Mouse (Mus musculus) heart, postnatal 10 days (tissue): ENCODE results near the gene Clock. TPM values are rescaled to one million over a fixed set of nuclear protein-coding genes. Genes with fewer than 3 reads are reported as not detected.

Source experiments
- DNase-seq, 2 experiments: peaks; one replicate each; pipeline ENCODE4 v3.0.0; 2021
- intact Hi-C: fragments of 180-260 bp; cut with DNase I; formaldehyde crosslinking; loops from one replicate; pipeline ENCODE4 v1.15.1; 2025
- total RNA-seq, 2 experiments: library from RNA; stranded (reverse); gene quantifications; 2 replicates each; pipeline ENCODE4 v1.2.3; 2021

The Clock gene
- total RNA-seq, 2 experiments from 2014 or later: 36.8 to 39.4 TPM

- no peak for DNase-seq
- intact Hi-C loops: no loop called here
Measured at GRCm38 (mm10) chr5:76285699-76286098, 18.9 kb downstream of the Clock start.

GRCm38 (mm10) chr5:76283890-76284289 is 20.7 kb downstream of the Clock start:
- intact Hi-C loops: no loop called here
- no peak for DNase-seq

GRCm38 (mm10) chr5:76274977-76275376 is 29.6 kb downstream of the Clock start:
- no peak for DNase-seq
- intact Hi-C loops: no loop called here

GRCm38 (mm10) chr5:76250948-76251347 is 53.6 kb downstream of the Clock start:
- no peak for DNase-seq
- intact Hi-C loops: no loop called here

- intact Hi-C loops: no loop called here
- DNase-seq: no peak
Measured at GRCm38 (mm10) chr5:76246539-76246938, 58.1 kb downstream of the Clock start.

- intact Hi-C loops: no loop called here
- DNase-seq: no peak
Measured at GRCm38 (mm10) chr5:76245419-76245818, 59.2 kb downstream of the Clock start.

- intact Hi-C loops: loop anchor here (5.0 kb wide), 1 partner anchor 372 kb away; no protein-coding TSS in a partner anchor
Measured at GRCm38 (mm10) chr5:76244430-76244829, 60.2 kb downstream of the Clock start.

GRCm38 (mm10) chr5:76243929-76244328 is 60.7 kb downstream of the Clock start:
- intact Hi-C loops: loop anchor here (5.0 kb wide), 1 partner anchor 372 kb away; no protein-coding TSS in a partner anchor

More at GRCm38 (mm10) chr5:76244430-76244829, 60.2 kb downstream of the Clock start:
- DNase-seq: no peak

GRCm38 (mm10) chr5:76243274-76243673 is 61.3 kb downstream of the Clock start:
- intact Hi-C loops: loop anchor here (5.0 kb wide), 1 partner anchor 371 kb away; no protein-coding TSS in a partner anchor
- DNase-seq: no peak

More at GRCm38 (mm10) chr5:76243929-76244328, 60.7 kb downstream of the Clock start:
- DNase-seq: no peak

GRCm38 (mm10) chr5:76231171-76231855 is 73.3 kb downstream of the Clock start:
- intact Hi-C loops: no loop called here

GRCm38 (mm10) chr5:76216691-76217090 is 87.9 kb downstream of the Clock start:
- peak in 1 of 2 experiments; percentile 15 for DNase-seq
- intact Hi-C loops: no loop called here

More at GRCm38 (mm10) chr5:76231171-76231855, 73.3 kb downstream of the Clock start:
- DNase-seq: no peak

GRCm38 (mm10) chr5:76208066-76208465 is 96.5 kb downstream of the Clock start:
- intact Hi-C loops: no loop called here
- DNase-seq: no peak

- intact Hi-C loops: no loop called here
- no peak for DNase-seq
Measured at GRCm38 (mm10) chr5:76205886-76206285, 98.7 kb downstream of the Clock start.

GRCm38 (mm10) chr5:76203171-76203570 is 101.4 kb downstream of the Clock start:
- intact Hi-C loops: no loop called here

GRCm38 (mm10) chr5:76199346-76199745 is 105.2 kb downstream of the Clock start:
- no peak for DNase-seq
- intact Hi-C loops: no loop called here

More at GRCm38 (mm10) chr5:76203171-76203570, 101.4 kb downstream of the Clock start:
- DNase-seq: peak; percentile 39 to 49

- intact Hi-C loops: no loop called here
- peak; percentile 23 to 27 for DNase-seq
Measured at GRCm38 (mm10) chr5:76194377-76194945, 110.1 kb downstream of the Clock start.

GRCm38 (mm10) chr5:76193075-76193474 is 111.5 kb downstream of the Clock start:
- intact Hi-C loops: no loop called here
- DNase-seq: no peak

- intact Hi-C loops: no loop called here
- DNase-seq: no peak
Measured at GRCm38 (mm10) chr5:76190609-76191008, 114.0 kb downstream of the Clock start.

GRCm38 (mm10) chr5:76187885-76188284 is 116.7 kb downstream of the Clock start:
- intact Hi-C loops: no loop called here
- no peak for DNase-seq

GRCm38 (mm10) chr5:76184286-76185080 is 120.1 kb downstream of the Clock start:
- intact Hi-C loops: no loop called here
- DNase-seq: peak; percentile 77 to 83

- DNase-seq: peak; percentile 96
- intact Hi-C loops: loop anchor here (2.0 kb wide), 1 partner anchor 43 kb away; the partner anchor contains the start of gene Srd5a3
Measured at GRCm38 (mm10) chr5:76183750-76184261, 120.8 kb downstream of the Clock start, which contains the start of gene Tmem165. Tmem165 (plus strand) TSS chr5:76183880.
